Mouse (Mus musculus): ENCODE data around the gene H3f3b.
"Not testable (repeated sequence)": the region's sequence is repeated elsewhere in the genome, so short reads cannot be mapped to it uniquely, and the experiment has no call there.

H3f3b gene

DNA sequence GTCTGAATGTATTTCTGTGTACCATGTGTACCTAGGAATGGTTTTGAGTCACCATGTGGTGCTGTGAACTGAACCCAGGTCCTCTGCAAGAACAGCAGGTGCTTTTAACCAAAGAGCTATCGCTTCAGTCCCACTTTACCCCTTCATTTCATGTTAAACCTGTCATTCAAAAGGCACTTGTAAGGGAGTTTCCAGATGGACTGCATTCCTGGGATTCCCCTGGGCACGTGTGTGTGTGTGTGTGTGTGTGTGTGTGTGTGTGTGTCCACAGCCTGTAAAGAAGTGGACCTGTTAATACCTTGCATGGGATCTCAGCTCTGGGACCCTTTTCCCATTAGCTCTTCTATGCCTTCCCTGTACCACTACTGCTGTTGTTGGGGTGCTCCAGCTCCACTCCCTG, 21.8 kb upstream of the H3f3b start:
- no peak for DNase-seq (ENCODE audit: low read depth, low spot score)

DNA sequence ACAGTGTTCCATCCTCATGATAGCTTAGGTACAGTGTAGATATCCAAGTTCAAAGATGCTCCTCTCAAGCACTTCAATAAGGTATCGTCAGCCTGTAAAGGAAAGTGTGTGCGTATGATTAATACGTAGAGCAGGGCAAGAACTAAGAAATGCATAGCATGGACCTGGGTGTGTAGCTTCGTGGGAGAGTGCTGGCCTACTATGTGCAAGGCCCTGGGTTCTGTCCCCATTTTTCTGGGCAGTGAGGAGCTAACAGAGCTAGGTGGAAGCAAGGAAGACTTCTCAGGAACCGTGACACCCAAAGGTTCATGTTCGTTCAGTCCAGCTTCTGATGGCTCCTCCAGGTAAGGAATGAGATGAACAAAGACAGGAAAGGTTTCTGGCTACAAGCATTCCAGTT, 17.4 kb upstream of the H3f3b start:
- DNase-seq (ENCODE audit: low read depth, low spot score) = no peak

DNA sequence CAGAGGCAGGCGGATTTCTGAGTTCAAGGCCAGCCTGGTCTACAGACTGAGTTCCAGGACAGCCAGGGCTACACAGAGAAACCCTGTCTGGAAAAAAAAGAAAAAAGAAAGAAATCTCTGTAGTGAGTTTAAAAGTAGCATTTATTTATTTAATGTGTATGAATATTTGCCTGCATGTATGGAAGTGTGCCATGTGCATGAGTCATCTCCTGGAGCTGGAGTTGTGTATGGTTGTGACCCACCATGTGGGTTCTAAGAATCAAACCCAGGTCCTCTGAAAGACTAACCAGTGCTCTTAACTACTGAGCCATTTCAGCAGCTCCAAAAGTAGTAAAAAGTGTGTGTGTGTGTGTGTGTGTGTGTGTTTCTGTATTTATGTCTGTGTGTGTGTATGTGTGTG, 15.5 kb upstream of the H3f3b start:
- DNase-seq (ENCODE audit: low read depth, low spot score) = no peak

DNA sequence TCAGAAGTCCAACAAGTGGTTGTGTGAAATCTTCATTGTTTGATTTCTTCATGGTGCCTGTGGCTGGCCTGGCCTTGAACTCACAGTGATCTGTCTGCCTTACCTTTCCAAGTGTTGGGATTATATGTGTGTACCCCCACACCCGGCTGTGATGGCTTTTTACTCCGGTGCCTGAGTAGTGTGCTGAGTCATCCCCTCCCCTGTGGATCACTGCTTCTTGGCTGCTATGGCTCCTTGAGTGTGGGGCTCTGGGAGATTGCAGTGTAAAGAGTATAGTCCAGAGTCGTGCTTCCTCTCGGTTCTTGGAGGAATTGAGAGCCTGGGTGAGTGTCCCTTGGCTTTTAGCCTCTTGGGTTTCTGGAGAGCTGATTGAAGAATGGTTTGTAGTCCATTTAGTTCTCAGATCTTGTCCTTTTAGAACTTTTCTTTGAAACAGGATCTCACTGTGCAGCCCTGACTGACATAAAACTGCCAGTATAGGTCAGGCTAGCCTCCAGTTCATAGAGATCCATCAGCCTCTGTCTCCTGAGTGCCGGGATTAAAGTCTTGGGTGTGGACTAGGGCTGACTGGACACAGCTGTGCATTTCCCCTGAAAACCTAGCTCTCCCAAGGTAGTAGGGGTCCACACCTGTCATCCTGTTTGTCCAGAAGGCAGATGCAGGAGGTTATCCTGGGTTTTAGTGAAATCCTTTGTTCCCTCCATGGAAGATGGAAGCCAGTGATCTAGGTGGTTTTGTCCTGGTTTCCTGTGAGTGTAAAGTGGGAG, 14.8 kb upstream of the H3f3b start:
- no peak for DNase-seq (ENCODE audit: low read depth, low spot score)

DNA sequence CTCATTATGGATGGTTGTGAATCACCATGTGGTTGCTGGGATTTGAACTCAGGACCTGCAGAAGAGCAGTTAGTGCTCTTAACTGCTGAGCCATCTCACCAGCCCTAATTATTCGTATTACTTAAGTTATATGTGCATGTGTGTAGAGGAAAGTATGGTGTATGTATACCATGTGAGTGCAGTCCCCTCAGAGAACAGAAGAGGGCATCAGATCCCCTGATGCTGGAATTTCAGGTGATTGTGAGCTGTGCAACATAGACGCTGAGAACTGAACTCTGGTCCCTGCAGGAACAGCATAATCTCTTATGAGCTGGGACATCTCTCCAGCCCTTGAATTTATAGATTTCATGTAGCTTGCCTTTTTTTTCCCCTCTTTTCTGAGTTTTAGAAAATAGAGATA, 14.1 kb upstream of the H3f3b start:
- DNase-seq (ENCODE audit: low read depth, low spot score) = no peak

DNA sequence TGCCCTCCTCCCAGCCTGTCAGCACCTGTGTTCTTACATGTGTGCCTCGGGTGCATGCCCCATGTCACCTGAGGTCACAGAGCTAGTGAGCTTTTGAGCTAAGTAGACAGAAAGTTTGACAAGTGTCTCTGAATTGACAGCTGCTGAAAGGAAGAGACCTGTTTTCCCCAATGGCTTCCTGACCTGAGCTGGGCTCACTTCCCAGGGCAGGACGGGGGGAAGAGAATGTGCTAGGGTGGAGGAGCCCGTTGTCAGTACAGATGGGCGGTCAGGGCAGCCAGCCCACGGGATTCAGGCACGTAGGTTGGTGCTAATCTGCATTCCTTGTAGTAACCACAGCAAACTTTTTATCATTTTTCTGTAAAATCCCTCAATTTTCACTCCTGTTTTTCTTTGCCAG, 12.8 kb upstream of the H3f3b start:
- DNase-seq (ENCODE audit: low read depth, low spot score) = peak; percentile 31

DNA sequence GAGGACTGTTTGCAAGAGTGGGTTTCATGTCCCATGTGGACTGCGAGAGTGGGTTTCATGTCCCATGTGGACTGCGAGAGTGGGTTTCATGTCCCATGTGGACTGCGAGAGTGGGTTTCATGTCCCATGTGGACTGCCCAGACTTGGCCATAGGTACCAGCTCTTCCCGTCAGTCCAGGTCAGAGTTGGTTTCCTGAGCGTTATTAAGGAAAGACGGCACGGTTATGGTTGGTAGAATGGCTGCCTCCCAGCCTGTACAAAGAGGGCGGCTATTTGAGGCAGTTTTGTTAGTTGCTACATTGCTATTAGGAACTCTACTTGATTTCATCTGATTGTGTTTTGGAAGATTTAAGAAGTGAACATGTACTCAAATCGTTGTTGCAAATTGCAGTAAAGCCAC, 10.1 kb upstream of the H3f3b start:
- DNase-seq (ENCODE audit: low read depth, low spot score) = no peak

DNA sequence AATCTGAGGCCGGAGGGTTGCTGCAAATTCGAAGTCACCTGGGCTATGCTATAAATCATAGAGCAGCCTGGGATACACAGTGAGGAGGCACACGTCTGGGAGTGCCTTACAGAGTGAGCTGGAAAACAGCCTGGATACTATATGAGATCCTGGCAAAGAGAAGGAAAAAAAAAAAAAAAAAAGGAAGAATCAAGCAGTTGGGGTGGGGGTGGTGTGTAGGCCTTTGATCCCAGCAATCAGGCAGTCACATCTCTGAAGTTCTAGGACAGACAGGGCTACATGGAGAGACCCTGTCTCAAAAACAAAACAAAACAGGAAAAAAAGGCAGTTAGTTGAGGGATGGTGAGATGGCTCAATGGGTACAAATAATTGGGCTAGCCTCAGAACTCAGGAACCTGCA, 8.9 kb upstream of the H3f3b start:
- DNase-seq (ENCODE audit: low read depth, low spot score) = no peak

DNA sequence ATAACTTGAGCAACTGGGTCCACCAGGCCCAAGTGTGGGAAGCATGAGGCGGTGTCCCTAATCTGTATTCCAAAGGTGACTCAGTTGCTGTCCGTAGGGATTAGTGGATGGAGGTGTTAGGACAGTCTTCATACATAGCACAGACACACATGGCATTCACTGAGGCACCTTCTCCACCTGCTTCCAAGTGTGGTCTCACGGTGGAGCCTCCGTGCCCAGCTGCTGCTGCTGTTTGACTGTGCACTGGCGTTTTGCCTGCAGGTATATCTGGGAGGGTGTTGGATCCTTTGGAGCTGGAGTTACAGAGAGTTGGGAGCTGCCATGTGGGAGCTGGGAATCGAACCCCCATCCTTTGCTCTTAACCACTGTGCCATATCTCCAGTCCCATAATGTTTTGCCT, 6.8 kb upstream of the H3f3b start:
- no peak for DNase-seq (ENCODE audit: low read depth, low spot score)

DNA sequence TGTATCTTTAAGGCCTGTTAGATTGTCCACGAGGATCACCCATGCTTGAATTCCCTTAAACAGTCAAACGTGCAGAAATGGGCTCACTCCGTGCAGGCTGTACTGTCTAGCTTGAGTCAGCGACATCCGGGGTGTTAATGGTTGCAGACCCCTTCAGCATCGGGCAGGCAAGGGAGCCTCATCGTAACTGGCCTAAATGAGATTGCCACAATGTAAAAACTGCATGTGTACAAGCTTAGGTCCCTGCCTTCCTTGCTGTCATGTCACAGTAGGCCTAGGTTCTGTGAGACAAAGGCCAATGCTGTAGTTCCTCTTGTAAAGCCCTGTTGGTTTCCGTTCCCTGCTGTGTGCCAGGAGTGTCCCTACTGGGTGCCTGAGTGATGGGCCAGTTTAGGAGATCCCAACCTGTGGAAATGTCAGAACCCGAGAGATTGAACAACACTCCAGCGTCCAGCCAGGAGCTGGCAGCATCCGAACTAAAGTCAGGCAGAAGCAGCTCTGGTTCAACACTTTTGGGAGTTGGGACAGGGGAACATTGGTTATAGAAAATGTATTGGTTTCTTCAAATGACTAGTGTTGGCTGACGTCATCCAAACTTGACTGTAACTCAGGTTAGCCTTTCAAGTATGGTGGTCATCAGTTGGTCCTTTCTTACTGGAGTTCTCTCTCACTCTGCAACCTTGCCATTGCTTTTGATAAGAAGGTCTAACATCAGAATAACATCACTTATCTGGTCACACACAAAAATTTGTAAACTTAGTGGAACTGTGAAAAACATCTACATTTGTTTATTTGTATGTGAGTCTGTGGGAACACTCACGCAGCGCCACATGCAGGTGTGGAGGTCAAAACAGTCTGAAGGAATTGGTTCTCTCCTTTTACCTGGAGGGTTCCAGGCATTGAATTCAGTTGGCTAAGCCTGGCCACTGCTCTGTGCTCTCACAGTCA, 3.4 kb upstream of the H3f3b start:
- DNase-seq (ENCODE audit: low read depth, low spot score) = no peak

DNA sequence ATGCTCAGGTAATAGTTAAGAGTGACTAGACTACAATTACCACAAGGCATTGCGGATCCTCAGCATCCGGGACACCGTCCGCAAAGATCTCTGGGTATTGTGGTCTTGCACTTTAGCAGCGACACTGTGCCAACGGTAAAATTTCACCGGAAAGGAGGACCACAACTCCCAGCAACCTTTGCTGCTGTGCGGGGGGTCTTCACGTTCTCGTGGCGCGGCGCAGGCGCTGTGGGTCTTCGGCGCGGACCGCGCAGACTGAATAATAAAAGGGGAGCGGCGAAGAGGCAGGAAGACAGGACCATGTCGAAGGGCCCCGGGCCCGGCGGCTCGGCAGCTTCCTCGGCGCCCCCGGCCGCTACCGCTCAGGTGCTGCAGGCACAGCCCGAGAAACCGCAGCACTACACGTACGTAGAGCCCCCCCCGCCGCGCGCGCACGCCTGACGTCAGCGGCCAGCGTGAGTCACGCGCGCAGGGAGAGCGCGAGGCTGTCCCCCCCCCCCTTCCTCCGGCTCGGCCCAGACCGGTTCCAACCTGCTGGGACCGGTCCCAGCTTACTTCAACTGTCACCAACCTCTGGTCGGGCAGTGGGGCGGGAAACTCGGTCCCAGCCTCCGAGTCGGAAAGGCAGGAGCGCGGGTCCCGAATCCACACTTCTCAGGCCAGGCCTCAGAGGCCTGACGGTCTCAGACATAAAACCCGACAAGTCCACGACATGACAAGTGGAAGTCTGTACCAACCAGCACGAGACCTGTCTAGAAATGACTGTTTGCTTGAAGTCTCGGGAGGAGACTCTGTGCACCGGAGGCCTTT, 2.5 kb upstream of the H3f3b start, which contains the start of gene Unk:
Unk (plus strand) TSS at position 235 of the 810 bp plus-strand sequence.
- peak; percentile 98 for DNase-seq (ENCODE audit: low read depth, low spot score)

DNA sequence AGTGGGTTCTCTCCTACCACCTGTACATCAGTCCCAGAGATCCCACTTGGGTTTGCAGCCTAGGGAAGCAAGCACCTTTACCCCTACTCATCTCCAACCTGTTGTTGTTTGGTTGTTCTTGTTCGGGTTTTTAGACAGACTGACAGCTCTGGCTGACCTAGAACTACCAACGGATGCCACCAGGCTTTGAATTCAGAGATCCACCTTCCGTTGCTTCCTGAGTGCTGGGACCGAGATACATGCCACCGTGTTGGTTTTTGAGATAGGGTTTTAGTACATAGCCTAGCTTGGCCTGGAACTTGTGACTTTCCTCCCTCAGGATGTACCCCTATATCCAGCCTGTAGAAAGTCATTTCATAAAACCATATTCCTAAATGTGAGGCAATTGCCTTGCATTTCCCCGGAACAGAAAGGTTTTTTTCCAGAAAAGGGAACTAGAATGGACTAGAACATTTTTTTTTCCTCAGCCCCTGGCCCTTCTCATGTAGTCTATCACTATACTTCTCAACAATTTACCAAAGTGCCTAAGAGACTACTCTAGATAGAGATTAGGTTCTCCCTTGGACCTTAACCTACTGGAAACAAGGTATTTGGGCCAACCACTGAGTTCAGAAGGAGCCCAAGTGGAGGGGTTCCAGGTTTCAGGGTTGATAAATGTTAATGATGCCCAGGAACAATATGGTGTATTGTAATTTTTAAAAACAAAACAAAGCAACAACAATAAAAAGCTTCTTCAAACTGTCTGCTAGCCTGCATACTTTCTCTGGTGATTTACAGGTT, 1.5 kb upstream of the H3f3b start:
- DNase-seq (ENCODE audit: low read depth, low spot score) = no peak

DNA sequence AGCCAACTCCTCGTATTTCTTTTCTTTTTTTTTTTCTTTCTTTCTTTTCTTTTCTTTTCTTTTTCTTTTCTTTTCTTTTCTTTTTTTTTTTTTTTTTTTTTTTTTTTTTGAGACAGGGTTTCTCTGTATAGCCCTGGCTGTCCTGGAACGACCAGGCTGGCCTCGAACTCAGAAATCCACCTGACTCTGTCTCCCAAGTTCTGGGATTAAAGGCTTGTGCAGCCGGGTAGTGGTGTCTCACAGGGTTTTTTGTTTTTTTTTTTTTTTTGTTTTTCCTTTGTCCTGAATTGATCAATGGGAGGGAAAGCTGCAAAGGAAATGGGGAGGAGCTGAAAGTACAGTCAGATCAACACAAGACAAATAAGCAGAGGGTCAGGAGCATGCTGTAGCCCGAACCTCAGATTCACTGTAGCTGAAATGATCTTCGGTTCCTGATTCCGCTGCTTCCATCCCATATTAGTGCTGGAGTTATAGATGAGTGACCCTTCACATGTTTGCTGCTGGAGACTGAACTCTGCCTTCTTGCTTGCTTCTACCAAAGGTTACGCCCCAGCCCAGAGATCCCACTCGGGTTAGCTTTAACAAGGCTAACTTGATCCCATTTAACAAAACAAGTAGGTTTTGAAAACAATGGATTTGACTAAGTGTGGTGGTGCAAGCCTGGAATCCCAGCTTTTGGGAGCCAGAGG, 559 bp upstream of the H3f3b start:
- DNase-seq (ENCODE audit: low read depth, low spot score) = no peak

DNA sequence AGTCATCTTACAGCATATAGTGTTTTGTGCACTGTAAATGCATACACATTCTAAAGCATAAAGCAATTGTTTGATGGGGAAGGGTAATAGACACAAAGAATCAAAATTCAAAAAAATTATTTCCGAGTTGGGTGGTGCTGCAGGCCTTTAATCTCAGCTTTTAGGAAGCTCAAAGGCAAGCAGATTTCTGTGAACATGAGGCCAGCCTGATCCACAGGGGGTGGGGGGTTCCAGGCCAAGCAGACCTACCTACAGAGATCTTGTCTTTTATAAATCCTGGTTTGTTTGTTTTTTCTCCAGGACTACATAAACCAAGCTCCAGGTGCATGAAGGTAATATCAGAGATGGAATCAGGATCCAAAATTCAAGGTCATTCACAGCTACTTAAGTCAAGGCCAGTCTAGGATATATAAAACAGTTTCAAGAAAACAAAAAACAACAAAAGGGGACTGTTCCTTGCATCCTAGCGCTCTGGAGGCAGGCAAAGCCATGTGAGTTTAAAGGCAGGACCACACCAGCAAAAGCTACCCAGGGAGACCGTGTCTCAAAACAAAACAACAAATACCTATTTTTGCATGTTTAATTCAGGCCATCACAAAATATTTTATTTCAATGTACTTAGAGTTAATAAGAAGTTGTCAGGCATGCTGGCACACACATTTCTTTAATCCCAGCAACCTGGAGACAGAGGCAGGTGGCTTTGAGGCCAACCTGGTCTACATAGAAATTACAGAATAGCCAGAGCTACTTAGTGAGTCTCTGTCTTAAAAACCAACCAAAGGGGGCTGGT, 2.5 kb downstream of the H3f3b start:
- DNase-seq (ENCODE audit: low read depth, low spot score) = no peak

DNA sequence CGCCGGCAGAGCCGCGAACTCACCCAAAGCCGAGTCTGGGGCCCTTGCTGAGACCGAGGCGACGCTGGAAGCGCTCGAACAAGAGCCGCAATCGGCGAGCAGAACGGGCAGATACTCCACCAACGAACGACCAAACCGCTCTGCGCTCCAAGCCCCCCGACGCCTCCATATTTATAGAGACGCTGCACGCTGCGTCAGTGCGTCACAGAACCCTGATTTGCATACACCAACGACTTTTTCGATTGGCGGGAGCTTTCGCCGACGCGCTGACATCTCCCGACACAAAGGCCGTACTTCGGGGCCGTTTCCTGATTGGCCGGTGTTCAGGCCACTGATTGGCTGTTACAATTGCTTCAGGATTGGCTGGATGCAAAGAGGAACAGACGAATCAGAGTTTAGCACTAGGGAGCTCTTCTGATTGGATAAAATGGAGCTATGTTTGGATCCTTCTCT, 3.4 kb downstream of the H3f3b start:
- DNase-seq (ENCODE audit: low read depth, low spot score) = peak; percentile 100

DNA sequence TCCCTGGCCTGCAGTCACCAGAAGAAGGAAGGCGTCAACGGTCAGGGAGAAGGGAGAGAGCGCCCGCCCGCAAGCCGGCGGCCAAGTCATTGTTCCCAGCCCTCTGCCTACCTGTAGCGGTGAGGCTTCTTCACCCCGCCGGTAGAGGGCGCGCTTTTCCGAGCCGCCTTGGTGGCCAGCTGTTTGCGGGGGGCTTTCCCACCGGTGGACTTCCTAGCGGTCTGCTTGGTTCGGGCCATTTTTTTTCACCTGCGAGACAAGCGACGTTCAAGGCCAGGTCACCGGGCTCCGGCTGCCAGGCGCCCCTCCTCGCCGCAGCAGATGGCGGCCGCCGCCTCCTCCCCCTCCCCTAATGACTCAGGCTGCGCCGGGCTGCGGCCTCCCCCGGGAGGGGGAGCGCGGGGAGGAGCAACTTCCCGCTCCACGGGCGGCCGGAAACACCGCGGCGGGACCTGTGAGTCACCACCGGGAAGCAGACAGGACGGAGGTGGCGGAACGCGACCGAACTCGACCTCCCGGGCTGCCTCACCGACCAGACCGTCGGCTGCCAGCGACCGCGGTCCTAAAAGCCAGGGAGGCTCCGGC, 3.9 kb downstream of the H3f3b start:
- peak; percentile 78 for DNase-seq (ENCODE audit: low read depth, low spot score)

DNA sequence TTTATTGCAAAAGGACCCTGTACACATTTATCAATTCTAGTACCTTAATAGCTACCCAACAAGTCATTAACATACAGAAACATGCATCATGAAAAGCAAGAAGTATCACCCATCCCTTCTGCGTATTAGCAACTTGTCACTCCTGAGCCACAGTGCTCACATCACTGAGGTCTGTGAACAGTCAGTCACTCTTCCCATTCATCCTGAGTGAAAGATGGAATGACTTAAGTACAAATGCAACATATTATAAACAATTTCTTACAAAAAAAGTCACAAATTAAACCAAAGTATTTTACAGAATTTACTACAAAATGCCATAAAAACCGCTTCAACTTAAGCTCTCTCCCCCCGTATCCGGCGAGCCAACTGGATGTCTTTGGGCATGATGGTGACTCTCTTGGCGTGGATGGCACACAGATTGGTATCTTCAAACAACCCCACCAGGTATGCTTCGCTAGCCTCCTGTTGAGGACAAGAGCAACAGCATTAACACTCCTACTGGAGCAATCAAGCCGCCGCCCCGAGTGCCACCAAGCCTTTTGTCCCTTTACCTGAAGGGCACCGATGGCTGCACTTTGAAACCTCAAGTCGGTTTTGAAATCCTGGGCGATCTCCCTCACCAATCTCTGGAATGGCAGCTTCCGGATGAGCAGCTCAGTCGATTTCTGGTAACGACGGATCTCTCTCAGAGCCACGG, 4.5 kb downstream of the H3f3b start:
- DNase-seq (ENCODE audit: low read depth, low spot score) = not testable (repeated sequence)

DNA sequence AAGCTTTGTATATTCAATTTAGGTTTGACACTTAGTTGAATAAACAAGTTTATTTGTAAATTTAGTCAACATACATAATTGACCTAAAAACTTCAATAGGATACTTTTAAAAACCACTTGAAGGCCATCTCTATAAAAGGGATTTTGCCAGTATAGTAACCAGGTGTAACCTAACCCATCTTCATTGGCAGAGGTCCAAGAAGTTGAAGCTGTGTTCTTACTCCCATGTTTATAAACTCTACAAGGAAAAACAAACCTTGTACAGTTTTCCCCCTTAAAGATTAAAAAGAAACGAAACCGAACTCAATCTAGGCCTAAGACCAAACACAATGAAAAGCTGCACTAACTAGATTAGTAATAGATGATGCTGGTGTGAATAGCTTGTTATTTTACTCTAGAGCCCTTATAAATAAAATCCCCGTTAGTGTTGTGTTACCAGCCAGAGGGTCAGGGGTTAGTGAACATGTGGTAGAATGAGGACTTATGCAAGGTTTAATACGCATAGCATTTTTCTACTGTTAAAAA, 5.4 kb downstream of the H3f3b start:
- DNase-seq (ENCODE audit: low read depth, low spot score) = no peak
